Comparison of ENCODE assay signal across 26 mouse cellular contexts in genomic region chr3:148066701-148067100, GRCm38 (mm10).
A peak's percentile ranks its signal among the peaks of the same experiment; 100 is the strongest.
DNase-seq lines count a peak whose midpoint lies in the region; ATAC-seq and TF ChIP-seq lines count a peak whose summit lies in the region.
"Had no signal": no experiment of that assay in that cellular context is flagged by ENCODE, and none has a peak within 500 bp of the region (broad histone marks: within the 10 kb centered on the region; RNA-seq: fewer than 3 reads in every experiment).

No protein-coding gene starts in this region.

- no peaks in the 10 kb centered on the region for H3K36me3 ChIP-seq in embryonic facial prominence, embryonic 10.5 days (replicated peaks)
- H3K36me3 ChIP-seq in embryonic facial prominence, embryonic 11.5 days (replicated peaks; ENCODE audit: control insufficient read depth, insufficient read depth, low read depth, low read length), result no peaks in the 10 kb centered on the region
- H3K36me3 ChIP-seq in limb, embryonic 11.5 days (ENCODE audit: control insufficient read depth, insufficient read depth, low read length), result no peaks in the 10 kb centered on the region
- H3K36me3 ChIP-seq: forebrain, embryonic 10.5 days; heart, embryonic 13.5 days had no signal

- no peak for ATAC-seq in embryonic facial prominence, embryonic 11.5 days (replicated peaks; ENCODE audit: insufficient number of reproducible peaks, low FRiP score, low TSS enrichment, low read depth)
- ATAC-seq in limb, embryonic 11.5 days (ENCODE audit: insufficient number of reproducible peaks, low FRiP score, low TSS enrichment, low read depth), result no peak
- ATAC-seq: CD4-positive, CD25-positive, alpha-beta regulatory T cell, adult 4 months; forebrain, embryonic 13.5 days; forebrain, embryonic 16.5 days; hindbrain, postnatal 0 days; inflammation-experienced regulatory T-cells, adult 6 months; intestine, embryonic 16.5 days had no signal

- no peaks in the 10 kb centered on the region for H3K27me3 ChIP-seq in embryonic facial prominence, embryonic 10.5 days (replicated peaks; ENCODE audit: low read depth, poor library complexity, severe bottlenecking)
- H3K27me3 ChIP-seq in embryonic facial prominence, embryonic 11.5 days (ENCODE audit: control insufficient read depth, insufficient read depth, low read length), result no peaks in the 10 kb centered on the region
- no peaks in the 10 kb centered on the region for H3K27me3 ChIP-seq in limb, embryonic 11.5 days (ENCODE audit: control insufficient read depth, insufficient read depth, low read length)
- H3K27me3 ChIP-seq: forebrain, embryonic 13.5 days; heart, embryonic 13.5 days had no signal

- no peak overlapping the region for H3K9ac ChIP-seq in embryonic facial prominence, embryonic 11.5 days (replicated peaks; ENCODE audit: low read length)
- no peak overlapping the region for H3K9ac ChIP-seq in limb, embryonic 11.5 days (ENCODE audit: low read length)
- H3K9ac ChIP-seq: forebrain, embryonic 13.5 days; heart, embryonic 13.5 days; hindbrain, embryonic 14.5 days had no signal

- H3K4me1 ChIP-seq in embryonic facial prominence, embryonic 10.5 days, result no peaks in the 10 kb centered on the region
- no peaks in the 10 kb centered on the region for H3K4me1 ChIP-seq in embryonic facial prominence, embryonic 11.5 days (ENCODE audit: control insufficient read depth, insufficient read depth, low read length)
- no peaks in the 10 kb centered on the region for H3K4me1 ChIP-seq in limb, embryonic 11.5 days (ENCODE audit: control insufficient read depth, insufficient read depth, low read length)
- H3K4me1 ChIP-seq: forebrain, embryonic 10.5 days; forebrain, embryonic 13.5 days; heart, embryonic 13.5 days had no signal

- no peaks in the 10 kb centered on the region for H3K9me3 ChIP-seq in embryonic facial prominence, embryonic 10.5 days
- H3K9me3 ChIP-seq in embryonic facial prominence, embryonic 11.5 days (replicated peaks; ENCODE audit: control insufficient read depth, low read length), result no peaks in the 10 kb centered on the region
- no peaks in the 10 kb centered on the region for H3K9me3 ChIP-seq in limb, embryonic 11.5 days (ENCODE audit: control insufficient read depth, low read length)
- H3K9me3 ChIP-seq: forebrain, embryonic 10.5 days; forebrain, embryonic 13.5 days; heart, embryonic 13.5 days had no signal

- no peak overlapping the region for H3K27ac ChIP-seq in layer of hippocampus, adult 2 months
- no peak overlapping the region for H3K27ac ChIP-seq in embryonic facial prominence, embryonic 10.5 days (replicated peaks)
- no peak overlapping the region for H3K27ac ChIP-seq in embryonic facial prominence, embryonic 11.5 days (replicated peaks; ENCODE audit: low read depth, low read length)
- H3K27ac ChIP-seq in limb, embryonic 11.5 days (replicated peaks; ENCODE audit: low read depth, low read length), result no peak overlapping the region
- H3K27ac ChIP-seq: forebrain, embryonic 10.5 days; forebrain, embryonic 13.5 days; gastrocnemius, adult 2 months; heart, embryonic 13.5 days; hindbrain, embryonic 14.5 days; hindbrain, postnatal 0 days had no signal

- TF ChIP-seq CTCF in layer of hippocampus, adult 2 months (conservative IDR thresholded peaks at IDR 0.05), result no peak

- WGBS in embryonic facial prominence, embryonic 10.5 days, result 62% methylated on average over 6 of the region's 6 CpGs
- WGBS in embryonic facial prominence, embryonic 11.5 days, result 51% methylated on average over 6 of the region's 6 CpGs
- 24% methylated on average over 6 of the region's 6 CpGs for WGBS in limb, embryonic 11.5 days

- H3K4me3 ChIP-seq in layer of hippocampus, adult 2 months, result no peak overlapping the region
- H3K4me3 ChIP-seq in embryonic facial prominence, embryonic 10.5 days, result no peak overlapping the region
- H3K4me3 ChIP-seq in embryonic facial prominence, embryonic 11.5 days (ENCODE audit: low read depth, low read length), result no peak overlapping the region
- no peak overlapping the region for H3K4me3 ChIP-seq in limb, embryonic 11.5 days (ENCODE audit: low read depth, low read length)
- H3K4me3 ChIP-seq: forebrain, embryonic 10.5 days; forebrain, embryonic 13.5 days; gastrocnemius, adult 2 months; heart, embryonic 13.5 days had no signal

- peak; percentile 3 to 9 for DNase-seq in layer of hippocampus, adult 2 months (ENCODE audit: low spot score in 2 of 2)
- no peak for DNase-seq in layer of hippocampus, adult 18-20 months (ENCODE audit: low spot score in 2 of 2)
- peak; percentile 51 for DNase-seq in embryonic facial prominence, embryonic 10.5 days (ENCODE audit: low spot score)
- peak; percentile 35 for DNase-seq in embryonic facial prominence, embryonic 11.5 days (ENCODE audit: low spot score)
- peak; percentile 60 for DNase-seq in limb, embryonic 11.5 days (ENCODE audit: low spot score)
- DNase-seq in cerebellum, adult 18-20 months, result no peak
- no peak for DNase-seq in thymus, postnatal 10 days (ENCODE audit: low spot score in 2 of 2)
- DNase-seq: adrenal gland, adult 8-10 months; adrenal gland, postnatal 25 days; cerebellum, adult 11-12 months; cerebellum, adult 9-10 months; cerebellum, postnatal 14 days; gastrocnemius, adult 2 months; gastrocnemius, postnatal 14 days; heart, adult 11 months; heart, postnatal 14 days; heart, postnatal 4 days had no signal

- no peak overlapping the region for H3K4me2 ChIP-seq in embryonic facial prominence, embryonic 11.5 days (ENCODE audit: low read depth, low read length)
- no peak overlapping the region for H3K4me2 ChIP-seq in limb, embryonic 11.5 days (ENCODE audit: low read depth, severe bottlenecking)
- H3K4me2 ChIP-seq: forebrain, embryonic 13.5 days; heart, embryonic 13.5 days; hindbrain, embryonic 14.5 days had no signal

Comparison
In these comparisons a context has a peak if more than half of its experiments do, and no peak if none do; other contexts are left out.
1. DNase-seq: peak in layer of hippocampus, adult 2 months (2 of 2), embryonic facial prominence, embryonic 10.5 days (single experiment), embryonic facial prominence, embryonic 11.5 days (single experiment) and limb, embryonic 11.5 days (single experiment); none in layer of hippocampus, adult 18-20 months (0 of 2), cerebellum, adult 18-20 months (0 of 2) and thymus, postnatal 10 days (0 of 2).